28 mouse cellular contexts compared by ENCODE assay signal in genomic region chr13:15665514-15665913, GRCm38 (mm10).
"Had no signal": no experiment of that assay in that cellular context is flagged by ENCODE, and none has a peak within 500 bp of the region (broad histone marks: within the 10 kb centered on the region; RNA-seq: fewer than 3 reads in every experiment).

No protein-coding gene starts in this region.

- H3K36me3 ChIP-seq: heart, embryonic 15.5 days; intestine, embryonic 15.5 days; liver, embryonic 13.5 days; liver, embryonic 15.5 days had no signal

- ATAC-seq: hindbrain, embryonic 16.5 days; inflammation-experienced regulatory T-cells, adult 6 months; intestine, embryonic 15.5 days; intestine, postnatal 0 days; liver, postnatal 0 days had no signal

- H3K4me1 ChIP-seq: hindbrain, embryonic 12.5 days; intestine, embryonic 15.5 days had no signal

- H3K4me3 ChIP-seq: gastrocnemius, adult 2 months; heart, adult 2 months; heart, embryonic 13.5 days; heart, embryonic 15.5 days; hindbrain, embryonic 10.5 days; hindbrain, embryonic 12.5 days; intestine, embryonic 15.5 days; layer of hippocampus, adult 2 months; left cerebral cortex, adult 2 months; limb, embryonic 10.5 days; limb, embryonic 12.5 days; liver, embryonic 13.5 days; liver, embryonic 15.5 days had no signal

- H3K9ac ChIP-seq: heart, embryonic 13.5 days; heart, embryonic 15.5 days; hindbrain, embryonic 12.5 days; hindbrain, embryonic 14.5 days; intestine, embryonic 15.5 days; limb, embryonic 12.5 days; liver, embryonic 13.5 days; liver, embryonic 15.5 days; liver, postnatal 0 days had no signal

- H3K27me3 ChIP-seq: hindbrain, embryonic 12.5 days; intestine, embryonic 15.5 days; limb, embryonic 12.5 days; liver, embryonic 13.5 days; liver, embryonic 15.5 days had no signal

- H3K4me2 ChIP-seq: hindbrain, embryonic 12.5 days; hindbrain, embryonic 14.5 days; intestine, embryonic 15.5 days; limb, embryonic 12.5 days; liver, embryonic 11.5 days; liver, embryonic 13.5 days; liver, embryonic 15.5 days had no signal

- H3K9me3 ChIP-seq: heart, embryonic 13.5 days; heart, embryonic 15.5 days; hindbrain, embryonic 10.5 days; hindbrain, embryonic 12.5 days; intestine, embryonic 15.5 days; limb, embryonic 10.5 days; limb, embryonic 12.5 days; liver, embryonic 13.5 days; liver, embryonic 15.5 days had no signal

- H3K27ac ChIP-seq: gastrocnemius, adult 2 months; heart, adult 2 months; heart, embryonic 15.5 days; hindbrain, embryonic 12.5 days; hindbrain, embryonic 14.5 days; intestine, embryonic 15.5 days; layer of hippocampus, adult 2 months; left cerebral cortex, adult 2 months; limb, embryonic 10.5 days; liver, embryonic 13.5 days; liver, embryonic 15.5 days had no signal

- DNase-seq: gastrocnemius, adult 2 months; gastrocnemius, postnatal 10 days; gastrocnemius, postnatal 25 days; heart, adult 2 months; heart, postnatal 36 days; kidney, adult 18-20 months; kidney, adult 9 months; kidney, postnatal 10 days; kidney, postnatal 25 days; kidney, postnatal 4 days; liver; liver, embryonic 13.5 days; liver, postnatal 0 days had no signal
